Mouse (Mus musculus): ENCODE data around the gene Bmper.

Gene Bmper

DNA sequence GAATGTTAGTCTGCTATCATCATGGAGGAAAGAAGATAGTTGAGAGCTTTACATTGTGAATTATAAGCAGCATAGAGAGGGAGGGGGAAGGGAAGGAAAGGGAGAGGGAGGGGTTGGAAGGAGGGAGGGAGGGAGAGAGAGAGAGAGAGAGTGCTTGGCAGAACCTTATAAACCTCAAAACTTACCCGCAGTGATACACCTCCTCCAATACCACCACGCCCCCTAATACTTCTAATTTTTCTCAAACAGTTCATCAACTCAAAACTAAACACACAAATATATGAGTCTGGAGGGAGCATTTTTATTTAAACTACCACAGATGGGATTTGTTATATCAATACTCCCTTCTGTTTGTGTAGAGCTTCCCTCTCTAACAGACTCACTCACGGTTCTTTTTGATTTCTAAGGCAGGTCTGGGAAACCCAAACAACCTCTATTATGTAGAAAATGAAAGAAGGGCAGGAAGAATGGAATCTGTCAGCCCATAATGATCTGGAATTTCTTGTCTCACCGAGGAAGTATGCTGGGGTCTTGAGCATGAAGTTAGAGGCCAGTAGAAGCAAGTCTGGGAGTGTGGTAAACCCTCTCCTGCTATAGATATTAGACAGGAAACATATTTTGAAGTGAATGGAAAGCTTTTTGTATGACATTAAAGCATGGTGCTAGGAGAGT, 152.0 kb downstream of the Bmper start:
- no peak for DNase-seq (ENCODE audit: low spot score)

DNA sequence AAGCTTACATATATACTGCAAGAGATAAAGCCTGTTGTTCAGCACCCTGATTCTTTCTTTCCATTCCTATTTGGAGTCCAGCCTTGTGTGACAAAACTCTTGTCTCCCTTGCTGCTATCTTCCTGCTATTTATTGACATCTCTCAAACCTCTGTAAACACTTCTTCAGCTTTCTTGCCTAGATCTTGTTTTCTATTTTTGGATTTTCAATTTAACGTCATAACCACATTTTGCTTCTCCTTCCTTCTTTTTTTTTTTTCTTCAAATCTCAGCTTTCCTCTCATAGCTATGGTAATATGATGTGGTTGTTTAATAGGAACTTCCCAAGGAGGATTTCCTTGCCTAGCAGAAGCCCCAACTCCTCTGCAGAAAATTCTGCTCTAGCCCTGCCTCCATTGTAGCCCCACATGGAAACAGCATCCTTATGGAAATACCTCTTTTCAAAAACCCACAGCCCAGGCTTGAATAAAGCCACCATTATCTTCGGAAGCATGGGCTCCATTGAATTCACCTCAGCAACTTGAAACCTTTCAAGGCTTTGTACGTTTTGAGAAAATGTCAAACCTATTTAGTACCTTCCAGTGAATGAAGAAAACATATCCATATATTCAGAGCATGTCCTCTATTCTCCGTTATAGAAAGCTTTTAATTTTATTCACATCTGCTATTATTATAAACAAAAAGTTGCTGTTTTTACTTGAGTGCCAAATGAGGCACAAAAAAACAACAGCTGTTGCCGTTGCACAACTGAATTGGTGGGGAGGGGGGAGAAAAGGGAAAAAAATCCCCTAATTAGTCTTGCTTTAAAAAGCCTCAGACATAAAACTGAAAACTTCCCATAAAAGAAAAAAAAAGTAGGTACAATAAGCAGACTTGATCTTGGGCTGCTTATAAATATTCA, 155.2 kb downstream of the Bmper start:
- no peak for DNase-seq (ENCODE audit: low spot score)

DNA sequence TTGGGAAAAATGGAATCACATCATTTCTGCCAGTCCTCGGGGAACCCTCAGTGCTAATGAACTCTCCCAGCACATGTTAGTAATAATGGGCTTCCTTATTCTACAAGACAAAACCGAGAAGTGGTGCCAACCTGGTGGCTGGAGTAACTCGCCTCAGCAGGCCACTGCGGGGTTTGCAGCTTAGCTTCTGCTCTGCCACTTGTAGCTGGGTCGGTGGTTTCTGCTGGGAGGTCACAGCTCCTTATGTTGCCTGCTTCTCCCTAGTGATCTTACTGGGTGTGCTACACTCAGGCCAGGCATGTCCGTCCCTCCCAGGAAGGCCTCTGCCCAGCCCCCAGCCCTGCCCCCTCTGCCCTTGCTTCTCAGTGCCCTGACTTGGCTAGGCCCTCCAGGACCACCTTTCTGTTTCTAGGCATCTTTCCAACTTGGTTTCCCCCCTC, 155.9 kb downstream of the Bmper start:
- no peak for DNase-seq (ENCODE audit: low spot score)

DNA sequence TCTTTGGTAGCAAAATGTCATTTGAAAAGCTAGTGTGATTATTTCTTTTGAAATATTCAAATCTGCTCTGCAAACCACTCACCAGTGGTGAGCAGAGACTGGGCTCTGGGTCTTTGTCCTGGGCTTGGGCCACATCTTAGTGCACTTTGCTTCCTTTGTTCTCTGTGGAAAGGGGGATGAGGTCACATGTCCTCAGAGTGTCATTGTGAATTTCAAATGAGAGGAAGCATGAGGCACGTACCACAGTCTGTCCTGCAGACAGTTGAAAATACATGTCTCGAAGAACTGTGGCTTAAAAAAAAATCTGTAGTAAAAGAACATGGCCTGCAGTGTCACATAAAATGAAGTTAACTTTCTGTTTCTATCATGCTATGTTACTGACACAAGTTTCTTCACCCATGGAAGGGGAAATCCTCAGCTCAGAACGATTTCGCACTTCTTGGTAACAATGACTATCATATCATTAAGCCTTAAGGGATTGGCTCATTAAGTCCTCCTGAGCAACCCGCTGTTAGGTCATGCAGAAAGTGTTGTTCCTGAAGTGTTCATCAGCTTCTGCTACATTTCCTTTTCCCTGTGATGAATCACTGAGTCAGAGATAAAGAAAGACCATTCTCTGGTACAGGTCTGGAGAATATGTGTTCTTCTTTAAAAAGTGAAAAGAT, 157.4 kb downstream of the Bmper start:
- DNase-seq (ENCODE audit: low spot score): no peak

DNA sequence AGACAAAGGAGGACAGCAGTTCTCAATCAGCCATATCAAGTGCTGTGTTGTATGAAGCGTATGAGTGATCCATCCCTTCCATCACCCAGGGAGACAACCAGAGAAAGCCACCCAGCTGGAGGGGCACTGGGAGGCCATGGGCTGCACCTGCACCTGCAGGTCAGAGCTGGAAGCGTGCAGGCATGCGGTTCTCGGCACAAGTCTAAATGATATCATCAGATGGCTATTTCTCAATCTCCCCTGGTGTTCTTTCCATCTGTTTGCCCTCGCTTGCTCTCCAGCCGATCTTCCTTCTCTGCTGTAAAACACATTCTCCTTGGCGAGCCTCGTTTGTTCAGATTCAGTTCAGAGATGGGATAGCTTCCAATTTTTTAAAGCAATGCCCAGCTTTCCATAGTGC, 160.4 kb downstream of the Bmper start:
- no peak for DNase-seq (ENCODE audit: low spot score)

DNA sequence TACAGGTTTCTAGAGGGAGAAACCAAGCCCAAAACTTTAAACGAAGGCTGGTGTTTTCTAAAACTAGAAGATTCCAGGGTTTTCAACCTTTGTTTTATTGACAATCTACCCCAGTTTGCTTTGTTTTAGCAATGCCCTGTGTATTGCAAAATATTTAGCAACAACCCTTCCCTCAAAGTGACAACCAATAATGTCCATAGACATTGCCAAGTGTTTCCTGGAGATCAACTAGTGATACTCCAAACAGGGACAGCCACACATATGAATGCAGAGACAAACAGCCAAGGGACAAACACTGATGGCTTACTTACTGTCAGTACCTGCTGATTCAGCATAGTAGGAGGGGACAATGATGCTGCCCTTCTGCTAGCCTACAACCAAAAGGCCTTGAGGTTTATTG, 161.0 kb downstream of the Bmper start:
- no peak for DNase-seq (ENCODE audit: low spot score)

DNA sequence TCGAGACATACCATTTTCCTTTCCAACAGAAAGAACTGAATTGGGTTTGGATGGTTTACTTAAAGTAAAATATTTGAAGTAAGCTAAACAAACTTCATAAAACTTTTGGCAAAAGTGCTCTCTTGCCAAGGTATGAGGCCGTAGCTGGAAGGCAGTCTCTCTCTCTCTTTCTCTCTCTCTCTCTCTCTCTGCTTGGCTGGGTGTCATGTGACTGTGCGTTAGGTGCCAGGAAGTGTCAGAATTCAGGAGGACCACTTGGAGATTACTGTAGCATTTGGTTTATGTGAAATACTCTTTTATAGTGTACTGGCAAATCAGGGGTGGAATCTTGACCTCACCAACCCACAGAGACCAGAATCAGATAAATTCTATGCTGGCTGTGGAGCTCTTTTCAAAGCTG, 162.0 kb downstream of the Bmper start:
- no peak for DNase-seq (ENCODE audit: low spot score)

DNA sequence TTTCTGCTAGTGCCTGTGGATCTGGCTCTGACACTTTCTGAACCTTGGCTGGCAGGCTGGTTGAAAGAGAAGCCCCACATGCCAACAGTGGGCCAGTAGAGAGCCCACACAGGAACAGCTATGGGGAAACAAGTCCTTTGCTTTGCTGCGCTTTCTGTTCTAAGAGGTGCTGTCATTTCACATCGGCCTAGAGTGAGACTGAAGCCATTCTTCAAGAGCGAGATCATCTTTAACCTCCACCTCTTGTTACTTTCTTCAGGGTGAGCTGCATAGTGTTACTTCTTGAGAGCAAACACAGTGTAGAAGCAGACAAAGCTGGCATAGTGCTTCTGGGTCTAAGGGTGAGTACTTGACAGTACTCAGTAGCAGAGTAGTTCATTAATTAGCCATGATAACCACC, 163.3 kb downstream of the Bmper start:
- no peak for DNase-seq (ENCODE audit: low spot score)

DNA sequence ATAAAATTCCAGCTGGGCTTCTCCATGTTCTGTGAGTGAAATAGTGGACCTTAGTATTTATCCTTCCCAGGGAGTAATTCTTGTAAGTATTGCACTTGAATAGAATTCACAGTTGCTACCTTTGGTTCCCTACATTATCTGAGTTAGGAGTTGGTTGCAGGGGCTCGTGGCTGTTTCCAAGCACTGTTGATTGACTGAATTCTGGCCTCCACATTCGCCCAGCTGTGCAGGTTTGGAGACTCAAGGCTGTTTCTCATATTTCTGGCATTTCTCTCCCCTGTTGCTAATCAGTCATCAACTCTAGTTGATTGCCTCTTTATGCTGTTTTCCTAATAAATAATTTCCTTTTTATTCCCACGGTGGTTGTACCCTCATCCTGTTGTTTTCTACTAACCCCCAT, 167.2 kb downstream of the Bmper start:
- no peak for DNase-seq (ENCODE audit: low spot score)

DNA sequence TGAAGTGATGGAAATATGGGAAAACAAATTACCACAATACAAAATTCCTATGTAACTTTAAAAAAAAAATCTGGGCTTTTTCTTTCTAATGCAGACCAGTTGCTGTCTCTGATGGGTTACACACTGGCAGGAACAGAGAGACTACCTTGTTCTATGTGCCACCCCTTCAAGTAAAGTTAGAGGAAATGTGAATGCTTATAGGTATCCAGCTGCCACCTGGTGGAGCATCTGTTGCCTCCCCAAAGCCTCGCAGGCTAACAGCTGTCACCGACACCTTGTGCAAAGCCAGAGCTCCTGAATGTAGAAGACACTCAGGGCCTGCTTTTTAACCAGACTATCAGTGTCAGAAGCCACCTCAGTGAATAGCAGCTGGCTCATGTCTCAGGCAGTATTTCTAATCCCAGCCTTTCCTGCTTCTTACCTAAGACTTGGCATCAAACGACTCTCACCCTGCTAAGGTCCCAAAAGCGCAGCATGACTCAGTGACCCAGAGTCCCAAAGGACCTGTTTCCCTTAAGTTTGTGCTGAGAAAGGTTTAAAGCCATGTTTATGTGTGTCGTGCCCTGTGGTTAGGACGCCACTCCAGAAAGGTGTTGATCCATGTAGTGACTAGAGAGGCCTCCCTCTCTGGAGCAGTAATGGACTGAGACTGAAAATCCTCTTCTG, 171.9 kb downstream of the Bmper start:
- DNase-seq (ENCODE audit: low spot score): no peak

DNA sequence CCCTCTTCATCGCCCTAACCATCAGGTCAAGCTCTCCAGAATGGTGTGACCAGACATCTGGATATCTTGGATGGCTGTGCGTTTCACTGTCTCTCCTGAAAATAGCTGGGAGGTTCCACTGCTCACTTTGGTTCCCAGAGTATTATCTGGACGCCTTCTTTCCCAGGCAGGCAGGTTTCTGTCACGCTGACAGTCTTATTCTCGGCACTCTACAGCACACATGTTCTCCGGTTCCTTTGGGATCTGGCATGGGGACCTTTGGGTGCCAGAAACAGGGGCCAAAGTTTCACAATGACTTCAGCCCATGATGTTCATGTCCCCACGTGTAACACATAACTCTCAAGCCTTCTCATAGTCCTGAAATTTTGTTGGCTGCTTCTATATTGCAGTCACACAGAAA, 173.3 kb downstream of the Bmper start:
- DNase-seq (ENCODE audit: low spot score): no peak

DNA sequence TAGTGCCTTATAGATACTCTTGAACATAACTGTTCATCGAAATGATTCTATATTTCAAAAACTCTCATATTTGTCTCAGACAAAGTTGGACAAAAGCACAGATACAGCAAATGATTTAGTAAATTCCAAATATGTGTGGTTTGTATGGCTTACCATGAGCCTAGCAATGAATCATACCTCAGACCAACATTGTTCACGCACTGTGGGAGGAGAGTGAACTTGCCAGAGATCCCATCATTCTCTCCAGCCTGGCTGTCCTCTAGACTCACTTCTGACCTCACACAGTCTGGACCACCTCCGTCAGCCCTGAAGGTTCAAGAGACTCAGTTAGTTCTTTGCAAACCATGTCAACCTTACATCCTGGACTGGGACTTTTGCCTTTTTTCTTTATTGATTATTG, 175.0 kb downstream of the Bmper start:
- no peak for DNase-seq (ENCODE audit: low spot score)

DNA sequence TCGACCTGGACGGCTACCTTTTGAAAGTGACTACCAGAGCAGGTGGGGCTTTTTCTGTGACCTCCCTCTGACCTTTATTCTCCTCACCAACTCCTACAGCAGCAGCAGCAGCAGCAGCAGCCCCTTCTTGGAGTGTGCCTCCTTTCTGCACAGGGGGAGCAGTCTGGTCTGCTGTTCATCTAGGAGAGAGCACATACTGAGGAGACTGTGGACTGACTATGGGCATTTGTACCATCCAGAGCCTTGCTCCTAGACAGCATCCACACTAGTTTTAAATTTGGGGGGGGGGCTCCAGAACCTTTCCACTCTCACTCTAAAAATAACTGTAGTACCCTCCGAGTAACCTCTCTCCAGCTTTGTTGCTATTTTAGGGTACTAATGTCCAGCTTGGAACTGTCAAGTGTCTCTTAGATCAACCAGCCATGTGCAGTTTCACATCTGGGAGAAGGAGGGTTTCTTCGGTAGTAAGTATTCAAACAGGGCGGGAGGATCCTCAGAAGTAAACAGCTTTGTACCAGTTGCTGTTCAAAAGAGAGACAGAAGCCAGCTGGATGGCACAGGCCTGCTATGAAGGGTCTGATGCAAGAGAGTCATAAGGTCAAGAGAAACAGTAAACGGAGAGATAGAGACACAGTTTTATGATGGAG, 176.9 kb downstream of the Bmper start:
- DNase-seq (ENCODE audit: low spot score): no peak

DNA sequence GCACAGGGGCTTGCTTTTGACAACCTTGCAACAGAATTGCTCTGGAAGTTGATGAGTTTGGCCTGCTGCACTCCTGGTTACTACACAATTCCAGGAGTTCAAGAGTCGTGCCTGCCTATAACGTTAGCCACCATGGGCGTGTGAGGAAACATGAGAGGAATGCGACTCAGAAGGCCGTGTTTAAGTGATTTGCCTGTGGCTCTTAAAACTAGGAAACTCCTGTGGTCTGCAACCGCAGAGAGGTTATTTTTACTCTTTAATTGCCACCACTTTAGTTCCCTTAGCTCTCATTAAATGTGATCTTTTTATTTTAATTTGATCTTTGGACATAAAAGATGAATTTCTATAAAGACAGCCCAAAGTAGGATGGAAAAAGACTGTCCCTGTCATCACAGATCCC, 184.5 kb downstream of the Bmper start:
- no peak for DNase-seq (ENCODE audit: low spot score)

DNA sequence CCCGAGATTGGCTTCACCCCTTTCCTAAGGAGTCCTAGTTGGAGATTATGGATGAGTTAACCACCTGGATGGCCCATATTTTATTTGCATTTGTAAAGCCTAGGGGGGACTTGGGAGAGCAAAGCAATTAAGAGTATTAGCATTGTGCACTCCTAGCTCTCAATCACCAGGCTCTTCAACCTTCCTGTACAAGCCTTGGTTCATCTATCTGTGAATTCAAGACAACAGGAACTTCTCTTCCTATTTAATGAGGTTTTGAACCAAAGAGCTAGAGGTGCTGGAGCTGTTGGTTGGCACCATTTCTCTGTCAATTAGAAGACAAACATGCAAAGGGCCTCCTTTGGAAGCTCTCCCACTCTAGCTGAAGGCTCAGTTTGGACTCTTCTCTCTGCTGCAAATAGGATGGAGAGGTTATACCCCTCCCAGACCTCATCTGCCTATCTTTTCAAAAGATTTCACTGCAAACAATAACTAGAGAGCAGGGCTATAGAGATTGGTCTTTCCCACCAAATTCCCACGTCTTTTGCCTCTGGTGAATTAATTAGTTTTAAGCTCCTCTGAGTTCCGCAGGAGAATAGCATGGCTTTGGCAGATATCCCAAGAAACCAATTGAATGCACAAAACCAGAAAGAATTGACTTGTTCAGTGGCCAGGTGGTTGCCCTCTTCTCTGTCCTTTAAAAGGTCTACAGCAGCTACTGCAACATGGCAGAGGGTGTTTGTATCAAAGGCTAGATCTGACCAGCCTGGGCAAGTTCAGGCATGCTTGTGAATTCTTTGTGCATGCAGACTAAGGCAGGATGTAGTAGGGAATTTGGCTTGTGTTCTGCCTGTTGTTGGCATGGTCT, 185.3 kb downstream of the Bmper start:
- no peak for DNase-seq (ENCODE audit: low spot score)

DNA sequence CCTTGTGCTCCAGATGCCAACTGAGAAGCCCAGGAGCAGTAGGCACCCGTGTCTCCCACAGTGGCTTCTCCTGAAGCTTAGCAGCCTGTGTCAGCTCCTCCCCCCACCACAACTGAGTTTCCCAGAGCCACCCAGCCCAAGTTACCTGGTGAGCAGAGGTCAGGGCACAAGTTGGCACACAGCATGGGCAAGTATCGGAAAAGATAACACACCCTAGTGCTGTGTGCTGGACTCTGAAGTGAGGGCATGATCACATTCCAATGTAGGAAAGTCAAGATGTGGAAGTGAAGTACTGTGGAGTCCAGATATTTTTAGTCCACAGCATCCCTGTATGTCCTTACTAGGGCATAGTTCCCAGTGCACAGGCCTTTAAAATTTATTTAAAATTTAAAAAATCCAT, 187.7 kb downstream of the Bmper start:
- no peak for DNase-seq (ENCODE audit: low spot score)

DNA sequence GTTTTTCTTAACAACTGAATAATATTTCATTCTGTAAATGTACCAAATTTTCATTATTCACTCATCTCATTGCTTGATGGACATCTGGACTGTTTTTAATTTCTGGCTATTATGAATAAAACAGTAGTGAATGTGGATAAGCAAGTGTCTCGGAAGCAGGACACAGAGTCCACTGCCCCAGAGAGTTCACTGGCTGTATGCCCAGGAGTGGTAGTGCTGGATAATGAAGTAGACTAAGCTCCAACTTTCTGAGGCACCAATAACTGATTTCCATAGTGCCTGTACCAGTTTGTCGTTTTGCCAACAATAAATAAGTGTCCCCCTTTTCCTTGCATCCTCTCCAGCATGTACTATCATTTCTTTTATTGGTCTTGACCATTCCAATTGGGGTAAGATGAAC, 190.1 kb downstream of the Bmper start:
- no peak for DNase-seq (ENCODE audit: low spot score)

DNA sequence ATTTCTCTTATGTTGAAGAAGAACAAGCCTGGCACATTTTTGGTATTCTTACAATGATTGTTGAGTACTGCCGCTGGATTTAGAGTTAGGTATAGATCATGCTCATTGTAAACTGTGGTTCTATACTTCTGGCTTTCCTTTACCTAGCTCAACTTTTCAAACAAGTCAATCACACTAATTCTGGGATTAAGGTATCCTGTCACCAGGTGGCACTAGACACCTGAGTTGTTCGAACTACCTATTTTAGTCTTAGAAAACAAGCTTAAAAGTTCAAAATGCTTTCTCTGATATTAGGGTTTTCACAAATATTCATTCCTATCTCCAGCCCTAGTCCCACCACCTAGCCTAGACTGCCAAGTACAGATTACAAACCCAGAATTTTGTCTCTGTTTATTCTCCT, 196.2 kb downstream of the Bmper start:
- no peak for DNase-seq (ENCODE audit: low spot score)

DNA sequence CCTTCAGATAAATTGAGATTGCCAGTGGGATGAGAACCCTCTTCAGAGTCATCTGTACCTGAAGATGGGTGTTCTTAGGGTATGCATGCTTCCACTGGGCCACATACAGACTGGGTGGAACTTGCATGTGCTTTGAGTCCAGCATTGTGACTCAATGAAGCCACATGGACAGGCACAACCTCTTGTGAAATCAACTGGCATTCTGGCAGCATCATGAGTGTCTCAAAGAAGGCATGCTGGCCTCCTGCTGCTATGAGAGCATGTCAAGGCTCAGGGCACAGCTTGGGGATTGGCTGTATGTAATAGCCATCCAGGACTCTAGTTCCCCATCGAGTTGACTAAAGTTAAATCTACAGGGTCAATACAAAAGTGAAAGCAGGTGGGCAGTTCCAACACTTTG, 200.9 kb downstream of the Bmper start:
- no peak for DNase-seq (ENCODE audit: low spot score)

DNA sequence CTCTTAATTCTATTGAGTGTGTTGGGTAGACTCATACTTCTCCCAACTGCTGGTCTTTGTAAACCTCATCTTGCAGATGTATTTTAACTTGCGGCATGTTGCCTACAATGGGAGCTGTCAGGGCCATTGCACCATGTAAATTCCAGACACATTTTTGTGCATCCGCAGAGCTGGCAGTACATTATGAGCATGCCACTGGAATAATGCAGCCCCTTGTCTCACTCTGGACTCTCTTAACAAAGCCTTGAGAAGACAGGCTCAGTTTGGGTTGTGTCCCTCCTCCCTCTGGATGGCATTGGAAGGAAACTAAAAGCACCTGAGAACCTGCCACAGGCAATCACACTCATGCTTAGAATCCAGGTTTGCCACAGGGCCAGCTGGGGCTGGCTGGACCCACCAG, 209.8 kb downstream of the Bmper start:
- DNase-seq (ENCODE audit: low spot score): no peak

DNA sequence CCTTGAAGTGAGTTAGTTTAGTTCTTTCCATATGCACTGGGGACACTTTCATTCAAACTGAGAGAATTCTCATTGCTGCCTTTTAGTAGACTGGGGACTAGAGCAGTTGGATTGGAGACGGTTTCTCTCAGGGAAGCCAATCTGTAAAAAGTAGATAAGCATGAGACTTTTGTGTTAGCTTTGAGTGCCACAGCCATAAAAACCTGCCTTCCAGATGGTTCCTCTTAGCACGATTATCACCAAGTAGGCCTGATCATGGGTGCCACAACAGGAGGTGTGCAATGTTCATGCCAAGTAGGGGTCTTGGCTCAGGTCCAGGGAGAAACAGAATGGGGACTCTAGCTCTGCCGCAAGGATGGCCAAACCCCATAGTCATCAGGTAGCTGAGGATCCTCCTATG, 210.4 kb downstream of the Bmper start:
- no peak for DNase-seq (ENCODE audit: low spot score)

All from ovary, postnatal 14 days (tissue).